Mouse (Mus musculus) G1E (cell line): ENCODE results near the gene Tnnt3. TPM values are rescaled to one million over a fixed set of nuclear protein-coding genes. Genes with fewer than 3 reads are reported as not detected.

Experiments
- ATAC-seq: 2 replicates; pipeline ENCODE4 v1.8.0; 2016; ENCODE audit warnings: mild to moderate bottlenecking; ENCODE audit not compliant: insufficient number of reproducible peaks, poor library complexity, low FRiP score, severe bottlenecking; ENCODE audit errors: extremely low read depth
- DNase-seq: peaks from one replicate; pipeline ENCODE4 v3.0.0; 2012; ENCODE audit warnings: low spot score
- H3K27me3 ChIP-seq: 2 replicates; pipeline ENCODE4 v1.6.1; 2012; ENCODE audit warnings: mild to moderate bottlenecking, low read length, inconsistent platforms; ENCODE audit not compliant: insufficient read depth
- H3K36me3 ChIP-seq: replicated peaks from 2 replicates; pipeline ENCODE3; 2012; ENCODE audit warnings: mild to moderate bottlenecking, inconsistent platforms
- H3K4me1 ChIP-seq: 2 replicates; pipeline ENCODE4 v1.6.1; 2012; ENCODE audit warnings: low read depth, low read length, inconsistent platforms, mixed read lengths; ENCODE audit not compliant: insufficient read depth
- H3K4me3 ChIP-seq: 2 replicates; pipeline ENCODE4 v1.5.1; 2012; ENCODE audit warnings: low read depth, mild to moderate bottlenecking, inconsistent platforms, low read length, moderate library complexity, mixed read lengths
- H3K9me3 ChIP-seq: replicated peaks from 2 replicates; pipeline ENCODE4 v1.6.1; 2012; ENCODE audit warnings: inconsistent platforms
- CTCF ChIP-seq: IDR thresholded peaks from 2 replicates; pipeline ENCODE4 v1.5.1; 2012; ENCODE audit warnings: low read depth, low read length, inconsistent platforms, mixed read lengths
- GATA1 ChIP-seq: IDR thresholded peaks from 2 replicates; pipeline ENCODE4 v1.6.1; 2012; ENCODE audit warnings: borderline replicate concordance, low read length, inconsistent platforms, mixed read lengths
- GATA2 ChIP-seq: IDR thresholded peaks from 2 replicates; pipeline ENCODE4 v1.6.1; 2012; ENCODE audit warnings: low read depth, low read length, inconsistent platforms, borderline replicate concordance
- POLR2AphosphoS5 ChIP-seq: IDR thresholded peaks from 2 replicates; pipeline ENCODE4 v1.6.1; 2012; ENCODE audit warnings: low read depth, low read length, inconsistent platforms; ENCODE audit not compliant: insufficient replicate concordance
- TAL1 ChIP-seq: conservative IDR thresholded peaks from 2 replicates; pipeline ENCODE4 v1.6.1; 2012; ENCODE audit warnings: low read depth, low read length, inconsistent platforms, mixed read lengths
- polyA plus RNA-seq: library from polyadenylated mRNA; stranded (reverse); fragments of >175 nt; gene quantifications from 2 replicates; pipeline ENCODE4 v1.2.3, GENCODE M21; 2012
- total RNA-seq, 2 experiments: library from RNA; stranded (forward) in 1 of 2; stranded (reverse) in 1 of 2; fragments of 200-1000 nt in 1 of 2; fragments of >200 nt in 1 of 2; fragmentation: Nextera tagmentation in 1 of 2; gene quantifications; 2 replicates each; pipeline ENCODE4 v1.2.3; 2014 to 2017

Gene Tnnt3
- total and polyA plus RNA-seq, 3 experiments = not detected

GRCm38 (mm10) chr7:142458026-142458425, 40.6 kb upstream of the Tnnt3 start:
- Histone ChIP-seq H3K36me3 (no peaks in the 10 kb centered on the region), H3K4me1 (no peaks in the 10 kb centered on the region; the same call in 1 of the 2 replicates), H3K9me3 (no peaks in the 10 kb centered on the region), H3K4me3 (no peak overlapping the region), H3K27me3 (peaks cover 28% of the 10 kb centered on the region)
- TF ChIP-seq GATA2 (no peak), TAL1 (no peak), CTCF (no peak)
- DNase-seq (no peak), ATAC-seq (no peak)

GRCm38 (mm10) chr7:142458676-142459298, 39.8 kb upstream of the Tnnt3 start:
- Histone ChIP-seq H3K36me3 (no peaks in the 10 kb centered on the region), H3K9me3 (no peaks in the 10 kb centered on the region), H3K4me1 (no peaks in the 10 kb centered on the region; the same call in 1 of the 2 replicates), H3K27me3 (peaks cover 30% of the 10 kb centered on the region), H3K4me3 (no peak overlapping the region)
- no peak for ATAC-seq
- DNase-seq = no peak
- TF ChIP-seq GATA2 = no peak
- TF ChIP-seq POLR2AphosphoS5 = no peak
- TF ChIP-seq GATA1 = no peak
- TF ChIP-seq CTCF = no peak
- TF ChIP-seq TAL1 = no peak

- Histone ChIP-seq H3K27me3 (peaks cover 31% of the 10 kb centered on the region), H3K36me3 (no peaks in the 10 kb centered on the region), H3K4me3 (no peak overlapping the region), H3K9me3 (no peaks in the 10 kb centered on the region), H3K4me1 (no peaks in the 10 kb centered on the region; the same call in 1 of the 2 replicates)
- DNase-seq (no peak), ATAC-seq (no peak)
- TF ChIP-seq POLR2AphosphoS5 (no peak), TAL1 (no peak), GATA1 (no peak), GATA2 (no peak), CTCF (no peak)
These were observed 39.3 kb upstream of the Tnnt3 start for GRCm38 (mm10) chr7:142459299-142459691.

- no peak for TF ChIP-seq POLR2AphosphoS5
- no peak for TF ChIP-seq GATA1
- no peak for TF ChIP-seq CTCF
- no peak for TF ChIP-seq TAL1
- TF ChIP-seq GATA2 = no peak
- Histone ChIP-seq H3K4me3 (no peak within 1 kb of the TSS), H3K4me1 (no peaks in the 10 kb centered on the region; the same call in 1 of the 2 replicates), H3K36me3 (no peaks in the 10 kb centered on the region), H3K9me3 (no peaks in the 10 kb centered on the region), H3K27me3 (peaks cover 26% of the 10 kb centered on the region)
- DNase-seq (no peak), ATAC-seq (no peak)
These were observed 38.0 kb upstream of the Tnnt3 start, which contains the start of gene Lsp1 for GRCm38 (mm10) chr7:142460636-142461077. TSS of gene Lsp1 (plus strand) at chr7:142460809.

- TF ChIP-seq GATA1 (no peak), POLR2AphosphoS5 (no peak), CTCF (no peak), TAL1 (no peak), GATA2 (no peak)
- ATAC-seq (no peak), DNase-seq (no peak)
- Histone ChIP-seq H3K4me3 (no peak overlapping the region), H3K4me1 (no peaks in the 10 kb centered on the region; the same call in 1 of the 2 replicates), H3K9me3 (no peaks in the 10 kb centered on the region), H3K27me3 (peaks cover 20% of the 10 kb centered on the region), H3K36me3 (no peaks in the 10 kb centered on the region)
These were observed 37.2 kb upstream of the Tnnt3 start for GRCm38 (mm10) chr7:142461446-142461845.

- Histone ChIP-seq H3K27me3 (peaks cover 17% of the 10 kb centered on the region), H3K9me3 (no peaks in the 10 kb centered on the region), H3K4me3 (no peak overlapping the region), H3K36me3 (no peaks in the 10 kb centered on the region), H3K4me1 (no peaks in the 10 kb centered on the region)
- no peak for DNase-seq
- no peak for TF ChIP-seq POLR2AphosphoS5
- TF ChIP-seq CTCF = no peak
- no peak for TF ChIP-seq GATA1
- ATAC-seq = no peak
These were observed 36.4 kb upstream of the Tnnt3 start for GRCm38 (mm10) chr7:142462190-142462589.

- no peaks in the 10 kb centered on the region for H3K4me1 ChIP-seq
- TF ChIP-seq GATA1 = no peak
- no peak for TF ChIP-seq POLR2AphosphoS5
- no peaks in the 10 kb centered on the region for H3K9me3 ChIP-seq
- DNase-seq (no peak), ATAC-seq (no peak)
- H3K4me3 ChIP-seq = no peak overlapping the region
- no peaks in the 10 kb centered on the region for H3K36me3 ChIP-seq
- peaks cover 17% of the 10 kb centered on the region for H3K27me3 ChIP-seq
These were observed 36.0 kb upstream of the Tnnt3 start for GRCm38 (mm10) chr7:142462594-142463078.
